Mouse (Mus musculus) liver, adult (tissue): Measurements from ENCODE around the gene Tbc1d30.

Experiments
- GATA4 ChIP-seq: IDR thresholded peaks from 2 replicates; pipeline ENCODE4 v1.6.1; 2014; ENCODE audit warnings: mild to moderate bottlenecking, low read length; ENCODE audit not compliant: insufficient replicate concordance

Gene Tbc1d30

GRCm38 (mm10) chr10:121343867-121344266, 7.2 kb downstream of the Tbc1d30 start:
- peak; percentile 82; the same call in 1 of the 2 replicates for TF ChIP-seq GATA4

- no peak for TF ChIP-seq GATA4
Observed at GRCm38 (mm10) chr10:121342260-121342659, 8.8 kb downstream of the Tbc1d30 start.

GRCm38 (mm10) chr10:121340754-121341593, 10.1 kb downstream of the Tbc1d30 start:
- no peak for TF ChIP-seq GATA4

GRCm38 (mm10) chr10:121334576-121334975, 16.5 kb downstream of the Tbc1d30 start:
- TF ChIP-seq GATA4 = no peak

- TF ChIP-seq GATA4 = no peak
Observed at GRCm38 (mm10) chr10:121330940-121331339, 20.1 kb downstream of the Tbc1d30 start.

GRCm38 (mm10) chr10:121329586-121329985, 21.5 kb downstream of the Tbc1d30 start:
- no peak for TF ChIP-seq GATA4

- no peak for TF ChIP-seq GATA4
Observed at GRCm38 (mm10) chr10:121326167-121326566, 24.9 kb downstream of the Tbc1d30 start.

- no peak for TF ChIP-seq GATA4
Observed at GRCm38 (mm10) chr10:121323493-121323892, 27.6 kb downstream of the Tbc1d30 start.

GRCm38 (mm10) chr10:121318397-121318950, 32.6 kb downstream of the Tbc1d30 start:
- TF ChIP-seq GATA4 = no peak

- no peak; the same call in 1 of the 2 replicates for TF ChIP-seq GATA4
Observed at GRCm38 (mm10) chr10:121316361-121316760, 34.7 kb downstream of the Tbc1d30 start.

GRCm38 (mm10) chr10:121315321-121316283, 35.5 kb downstream of the Tbc1d30 start:
- no peak for TF ChIP-seq GATA4

- no peak for TF ChIP-seq GATA4
Observed at GRCm38 (mm10) chr10:121314186-121314585, 36.9 kb downstream of the Tbc1d30 start.

GRCm38 (mm10) chr10:121313049-121313448, 38.0 kb downstream of the Tbc1d30 start:
- no peak for TF ChIP-seq GATA4

GRCm38 (mm10) chr10:121310511-121311221, 40.4 kb downstream of the Tbc1d30 start:
- no peak for TF ChIP-seq GATA4
